Mouse (Mus musculus): ENCODE data around the gene Syn1.

- TF ChIP-seq EP300 (optimal IDR thresholded peaks at IDR 0.05) (no peak), CTCF (IDR thresholded peaks at IDR 0.05; ENCODE audit: low read depth) (no peak)
Observed at GRCm38 (mm10) chrX:20910074-20910473, 10.7 kb downstream of the Syn1 start.
